Mouse (Mus musculus) T-helper 17 cell (primary cell): Measurements from ENCODE around the gene Pah.

Experiments
- in situ Hi-C, 2 experiments: fragments of 300-600 bp; cut with MboI, MseI; formaldehyde crosslinking; loops; 1 replicate in 1 of 2; 2 replicates in 1 of 2; pipeline ENCODE4 v1.15.1; 2025; ENCODE audit warnings: high pct_unique_total_duplicates in 2 of 2

Gene Pah

GRCm38 (mm10) chr10:87521646-87522045 lies at the start of gene Pah:
Gene Pah (plus strand): TSS chr10:87521795.
- in situ Hi-C loops = no loop called here

- in situ Hi-C loops = loop anchor here in 1 of 2 experiments (10.0 kb wide), 1 partner anchor 889 kb away; no protein-coding TSS in a partner anchor
These were observed 48.0 kb upstream of the Pah start for GRCm38 (mm10) chr10:87473475-87474131.

GRCm38 (mm10) chr10:87474971-87475370 lies 46.6 kb upstream of the Pah start:
- in situ Hi-C loops = loop anchor here in 1 of 2 experiments (10.0 kb wide), 1 partner anchor 890 kb away; no protein-coding TSS in a partner anchor

GRCm38 (mm10) chr10:87477895-87478294 lies 43.7 kb upstream of the Pah start:
- in situ Hi-C loops = loop anchor here in 1 of 2 experiments (10.0 kb wide), 1 partner anchor 893 kb away; no protein-coding TSS in a partner anchor

- in situ Hi-C loops = no loop called here
These were observed 36.5 kb upstream of the Pah start for GRCm38 (mm10) chr10:87484831-87485720.

GRCm38 (mm10) chr10:87485721-87486620 lies 35.6 kb upstream of the Pah start:
- in situ Hi-C loops = no loop called here

GRCm38 (mm10) chr10:87488429-87489145 lies 33.0 kb upstream of the Pah start:
- in situ Hi-C loops = no loop called here

GRCm38 (mm10) chr10:87489246-87490009 lies 32.2 kb upstream of the Pah start:
- in situ Hi-C loops = no loop called here

GRCm38 (mm10) chr10:87490328-87490727 lies 31.3 kb upstream of the Pah start:
- in situ Hi-C loops = no loop called here

- in situ Hi-C loops = no loop called here
These were observed 30.0 kb upstream of the Pah start for GRCm38 (mm10) chr10:87491485-87492040.

- in situ Hi-C loops = no loop called here
These were observed 29.3 kb upstream of the Pah start for GRCm38 (mm10) chr10:87492332-87492660.

GRCm38 (mm10) chr10:87492661-87493551 lies 28.7 kb upstream of the Pah start:
- in situ Hi-C loops = no loop called here

- in situ Hi-C loops = no loop called here
These were observed 28.0 kb upstream of the Pah start, which contains the start of gene Ascl1 for GRCm38 (mm10) chr10:87493576-87493975. Gene Ascl1 (minus strand): TSS chr10:87493660.

- in situ Hi-C loops = no loop called here
These were observed 27.4 kb upstream of the Pah start for GRCm38 (mm10) chr10:87494176-87494575.

- in situ Hi-C loops = no loop called here
These were observed 27.0 kb upstream of the Pah start for GRCm38 (mm10) chr10:87494596-87494995.

GRCm38 (mm10) chr10:87497056-87497455 lies 24.5 kb upstream of the Pah start:
- in situ Hi-C loops = no loop called here

GRCm38 (mm10) chr10:87500926-87501658 lies 20.5 kb upstream of the Pah start:
- in situ Hi-C loops = loop anchor here in 1 of 2 experiments (10.0 kb wide), 1 partner anchor 386 kb away; no protein-coding TSS in a partner anchor

GRCm38 (mm10) chr10:87501659-87502042 lies 19.9 kb upstream of the Pah start:
- in situ Hi-C loops = loop anchor here in 1 of 2 experiments (10.0 kb wide), 1 partner anchor 387 kb away; no protein-coding TSS in a partner anchor
